Mouse (Mus musculus): ENCODE data around the gene Igdcc3.
A peak's percentile ranks its signal among the peaks of the same experiment; 100 is the strongest.

Igdcc3 gene

DNA sequence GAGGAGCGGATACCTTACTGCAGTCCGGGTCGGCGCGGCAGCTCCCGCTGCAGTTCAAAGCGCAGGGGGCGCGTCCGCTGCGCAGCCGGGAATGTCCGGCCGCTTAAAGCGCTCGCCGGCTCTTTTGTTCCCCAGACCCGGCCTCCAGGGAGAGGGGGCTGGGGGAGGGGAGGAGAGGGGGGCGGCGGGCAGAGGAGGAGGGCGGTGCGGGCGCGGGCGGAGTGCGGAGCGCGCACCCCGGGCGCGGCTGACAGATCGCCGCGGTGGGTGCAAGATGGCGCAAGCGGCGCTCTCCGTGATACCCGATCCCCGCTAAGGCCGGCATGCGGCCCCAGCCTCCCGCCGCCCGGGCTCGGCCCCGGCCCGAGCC, at the start of gene Igdcc3:
Igdcc3 (plus strand) TSS at position 254 of the 370 bp plus-strand sequence.
- DNase-seq (ENCODE audit: low read depth, low spot score): peak; percentile 42

DNA sequence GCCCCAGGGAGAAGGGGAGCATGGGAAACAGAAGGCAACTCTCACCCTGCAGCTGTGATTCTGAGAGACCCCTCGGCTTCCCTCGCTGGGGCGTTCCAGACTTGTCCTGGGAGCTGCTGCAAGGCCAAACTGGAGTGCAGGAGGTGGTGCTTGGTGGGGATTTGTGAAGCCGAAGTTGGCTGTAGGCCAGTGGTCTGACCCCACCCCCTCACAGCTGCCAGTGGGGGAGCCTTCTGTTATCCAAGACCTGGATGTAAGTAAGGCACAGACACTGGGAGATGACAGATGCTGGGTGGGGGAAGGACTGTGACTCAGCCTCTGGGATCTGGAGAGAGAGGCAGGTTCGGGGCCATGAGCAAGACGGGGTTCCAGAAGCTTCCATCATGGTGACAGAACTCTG, 46.8 kb upstream of the Igdcc3 start:
- peak; percentile 49 for DNase-seq (ENCODE audit: low read depth, low spot score)

DNA sequence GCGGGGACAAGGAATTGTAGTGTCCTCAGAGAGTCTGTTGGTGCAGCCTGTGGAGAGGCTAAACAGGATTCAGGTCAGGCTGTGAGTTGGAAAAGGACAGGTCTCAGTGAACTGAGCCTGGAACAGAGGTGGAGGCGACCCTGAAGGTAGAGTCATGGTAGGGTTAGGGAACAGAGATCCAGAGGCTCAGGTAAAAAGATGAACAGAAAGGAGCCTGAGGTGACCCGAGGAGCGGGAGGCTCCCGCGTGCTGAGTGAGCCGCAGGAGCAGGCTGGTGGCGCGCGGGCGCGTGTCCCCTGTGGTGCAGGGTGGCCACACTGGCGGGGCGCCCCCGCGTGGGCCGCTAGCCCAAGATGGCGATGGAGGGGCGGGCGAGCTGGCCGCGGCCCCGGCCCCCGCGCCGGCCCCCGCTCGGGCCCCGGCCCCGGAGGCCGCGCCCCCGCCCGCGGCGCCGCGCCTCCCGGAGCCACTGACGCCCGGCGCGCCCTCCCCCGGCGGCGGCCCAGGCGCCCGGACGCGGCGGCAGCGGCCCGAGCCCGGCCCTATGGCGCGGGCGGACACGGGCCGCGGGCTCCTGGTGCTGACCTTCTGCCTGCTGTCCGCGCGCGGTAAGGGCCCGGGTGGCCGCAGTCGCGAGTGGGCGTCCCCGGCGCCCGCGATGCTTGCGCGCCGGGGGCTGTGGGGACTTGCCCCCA, 39.9 kb upstream of the Igdcc3 start, which contains the start of gene Igdcc4:
Igdcc4 (plus strand) TSS at position 496 of the 695 bp plus-strand sequence.
- DNase-seq (ENCODE audit: low read depth, low spot score): no peak

DNA sequence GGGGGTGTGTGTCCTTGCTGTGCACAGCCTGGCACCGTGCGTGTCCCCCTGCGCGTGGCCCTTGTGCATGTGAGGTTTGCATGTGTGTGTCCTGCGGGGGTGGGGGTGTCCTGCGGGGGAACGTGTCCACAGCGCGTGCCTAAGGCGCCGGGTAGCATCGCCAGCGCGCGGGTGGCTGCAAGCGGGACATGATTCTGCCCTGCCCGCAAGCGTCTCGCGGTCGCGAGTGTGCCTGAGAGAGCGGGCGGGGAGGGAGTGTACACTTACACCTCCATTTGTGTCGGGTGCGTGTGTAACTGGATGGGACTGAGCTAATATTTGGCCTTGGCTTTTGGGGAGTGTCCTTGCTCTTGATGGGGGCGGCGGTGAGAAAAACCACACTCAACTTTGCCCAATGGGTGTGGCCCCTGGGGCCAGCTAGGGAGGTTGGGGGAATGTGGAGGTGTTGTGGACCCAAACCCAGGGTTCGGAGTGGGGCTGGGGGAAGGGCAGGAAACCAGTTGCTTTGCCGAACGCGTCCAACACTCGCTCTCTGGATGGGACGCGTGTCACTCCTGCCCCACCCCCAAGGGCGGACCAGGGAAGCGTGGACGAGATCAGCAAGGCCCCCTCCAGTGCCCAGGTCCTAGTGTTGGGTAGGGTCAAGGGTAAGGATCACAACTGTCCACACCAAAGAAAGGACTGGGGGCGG, 39.2 kb upstream of the Igdcc3 start:
- DNase-seq (ENCODE audit: low read depth, low spot score): no peak

DNA sequence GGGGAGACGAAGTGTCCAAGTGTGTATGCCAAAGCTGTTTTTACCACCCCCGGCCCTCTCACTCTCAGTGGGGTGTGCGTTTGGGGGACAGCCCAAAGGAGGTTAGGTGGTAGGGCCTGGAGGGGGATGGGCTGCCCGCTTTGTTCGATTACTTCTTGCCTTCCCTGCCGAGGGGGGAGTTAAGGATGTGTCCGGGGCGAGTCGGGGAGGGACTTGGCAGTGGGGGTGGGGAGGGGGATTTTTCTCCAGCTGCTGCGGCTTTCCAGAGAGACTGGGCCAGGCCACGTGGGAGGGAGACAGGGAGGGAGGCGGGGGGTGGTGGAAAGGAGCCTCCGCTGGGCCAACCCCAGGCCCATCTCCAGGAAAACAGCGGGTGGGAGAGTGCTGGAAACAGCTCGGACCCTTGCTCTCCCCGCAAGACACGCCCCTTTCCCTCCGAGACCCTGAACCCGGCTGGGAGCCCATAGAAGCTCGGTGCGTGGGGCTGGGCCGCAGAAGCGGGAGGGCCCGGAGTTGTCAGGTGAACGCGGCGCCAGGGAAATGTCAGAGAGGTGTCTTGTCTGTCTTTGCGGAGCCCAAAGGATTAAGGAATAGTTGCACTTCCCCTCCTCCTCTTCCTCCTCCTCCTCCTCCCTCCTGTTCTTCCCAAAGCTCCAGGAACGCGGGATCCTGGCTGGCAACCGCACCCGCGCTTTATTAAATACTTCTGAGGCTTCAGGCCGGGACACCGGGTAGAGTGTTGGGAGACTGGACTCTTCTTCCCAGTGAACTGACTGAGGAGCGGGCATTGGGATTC, 38.4 kb upstream of the Igdcc3 start:
- DNase-seq (ENCODE audit: low read depth, low spot score): no peak

DNA sequence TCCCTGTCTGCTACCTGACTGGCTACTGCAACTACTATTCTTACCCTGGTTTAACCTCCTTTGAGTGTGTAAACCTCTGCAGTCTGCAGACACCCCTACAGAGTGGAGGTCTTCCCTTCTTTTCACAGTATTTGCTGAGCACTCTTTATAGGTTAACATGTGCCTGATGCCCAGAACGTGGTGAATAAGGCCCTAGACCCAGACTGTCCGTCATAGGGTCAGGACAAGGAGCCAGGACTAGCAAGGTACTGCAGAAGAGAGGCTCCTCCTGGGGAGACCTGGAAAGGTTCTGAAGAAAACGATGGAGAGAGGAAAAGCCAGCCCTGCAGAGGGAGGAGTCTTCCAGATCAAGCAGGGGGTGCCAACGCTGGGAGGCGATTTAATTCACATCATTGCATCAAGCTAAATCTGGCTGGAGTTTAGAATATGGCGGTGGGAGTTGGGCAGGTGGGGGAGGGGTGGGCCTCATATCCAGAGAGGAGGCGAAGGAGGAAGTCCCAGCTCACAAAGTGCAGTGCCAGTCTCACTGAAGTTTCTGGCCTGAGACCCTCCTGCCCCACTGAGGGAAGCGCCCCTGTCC, 37.7 kb upstream of the Igdcc3 start:
- no peak for DNase-seq (ENCODE audit: low read depth, low spot score)

DNA sequence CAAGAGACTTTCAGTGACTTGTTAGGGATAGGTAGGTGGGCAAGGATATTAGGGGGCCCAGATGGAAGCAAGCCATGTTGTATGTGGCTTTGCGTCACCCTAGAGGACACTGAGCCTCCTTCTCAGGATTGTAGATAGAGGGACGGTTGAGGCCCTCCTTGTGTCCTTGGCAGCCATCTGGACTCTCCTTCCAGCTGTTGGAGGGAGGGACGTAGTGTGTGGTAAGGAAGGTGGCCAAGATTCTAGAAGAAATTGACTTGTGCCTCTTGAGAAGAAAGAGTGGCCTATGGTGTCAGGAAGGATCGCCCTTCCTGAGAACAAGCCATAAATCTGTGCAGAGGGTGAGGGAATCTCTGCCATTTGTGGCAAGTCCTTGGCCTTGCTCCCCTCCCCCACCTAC, 34.2 kb upstream of the Igdcc3 start:
- DNase-seq (ENCODE audit: low read depth, low spot score): no peak

DNA sequence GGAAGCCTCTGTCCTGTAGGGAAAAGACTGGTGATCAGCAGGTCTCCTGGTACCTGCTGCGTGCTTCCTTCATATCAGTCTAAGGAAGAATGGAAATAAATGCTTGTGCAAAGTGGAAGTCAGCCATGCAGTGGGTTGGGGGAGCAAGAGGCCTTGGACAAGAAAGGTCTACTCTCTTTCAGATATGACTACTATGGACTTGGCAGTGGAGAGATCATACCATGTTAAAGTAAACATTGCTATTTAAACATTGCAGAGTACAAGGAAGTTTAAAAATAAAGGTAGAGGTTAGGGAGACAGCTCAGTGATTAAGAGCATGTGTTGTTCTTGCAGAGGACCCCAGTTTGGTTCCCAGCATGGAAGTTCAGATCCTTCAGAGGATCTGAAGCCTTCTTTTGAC, 33.1 kb upstream of the Igdcc3 start:
- DNase-seq (ENCODE audit: low read depth, low spot score): no peak

DNA sequence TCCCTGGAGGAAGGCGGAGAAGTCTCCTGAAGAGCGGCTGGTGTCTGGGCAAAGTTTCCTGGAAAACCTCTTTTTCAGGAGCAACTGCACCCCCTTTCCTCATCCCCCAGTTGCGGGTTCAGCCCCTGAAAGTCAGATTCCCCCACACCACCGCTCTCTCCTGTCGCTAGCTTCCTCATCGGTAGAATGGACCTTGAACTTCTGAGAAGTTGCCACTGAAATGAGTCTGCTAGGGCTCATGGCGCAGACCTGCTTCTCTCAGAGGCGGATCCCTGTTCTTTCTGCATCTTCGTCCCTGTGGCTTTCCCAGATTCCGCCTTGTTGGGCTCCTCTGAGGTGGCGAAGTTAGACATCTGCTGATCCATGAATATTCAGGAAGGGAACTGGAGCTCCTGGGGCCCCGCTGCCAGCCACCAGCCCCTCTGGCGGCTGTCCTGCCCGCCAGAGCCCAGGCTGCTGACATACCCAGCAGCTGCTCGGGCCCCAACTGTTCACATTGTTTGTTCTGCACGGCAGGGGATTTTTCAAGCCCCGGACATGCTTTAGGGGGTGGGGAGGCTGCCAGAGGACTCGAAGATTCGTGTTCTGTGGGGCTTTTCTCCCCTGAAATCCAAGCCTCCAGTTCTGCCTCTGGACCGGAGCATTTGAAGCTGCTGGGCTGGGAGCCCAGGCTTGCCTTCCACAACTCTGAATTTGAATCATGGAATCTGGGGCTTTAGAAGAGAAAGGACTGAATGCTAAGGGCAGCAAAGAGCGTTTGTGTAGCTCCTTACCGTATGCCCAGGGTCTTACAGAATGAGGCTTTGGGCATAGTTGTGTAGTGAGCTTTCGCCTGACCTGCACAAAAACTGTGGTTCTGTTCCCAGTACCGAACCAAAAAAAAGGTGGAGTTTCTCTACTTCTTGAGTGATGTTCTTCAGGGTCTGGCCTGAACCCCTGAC, 31.6 kb upstream of the Igdcc3 start:
- DNase-seq (ENCODE audit: low read depth, low spot score): no peak

DNA sequence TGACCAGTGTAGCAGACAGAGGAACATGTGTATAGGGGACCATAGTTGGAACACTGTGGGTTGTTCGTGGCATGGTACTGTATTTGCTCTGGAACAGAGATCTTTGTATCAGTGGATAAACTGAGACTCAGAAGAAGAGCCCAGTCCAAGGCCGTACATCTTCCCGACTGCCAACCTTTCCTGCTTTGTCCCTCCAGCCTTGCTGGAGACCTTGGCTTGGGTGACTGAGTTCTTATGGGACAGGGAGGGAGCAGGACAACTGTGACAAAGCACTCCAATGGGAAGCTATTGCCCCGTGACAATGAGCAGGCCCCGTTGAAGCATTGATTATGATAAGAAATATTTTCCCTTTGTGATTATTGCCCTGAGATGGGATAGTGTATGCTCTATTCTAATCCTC, 29.3 kb upstream of the Igdcc3 start:
- no peak for DNase-seq (ENCODE audit: low read depth, low spot score)

DNA sequence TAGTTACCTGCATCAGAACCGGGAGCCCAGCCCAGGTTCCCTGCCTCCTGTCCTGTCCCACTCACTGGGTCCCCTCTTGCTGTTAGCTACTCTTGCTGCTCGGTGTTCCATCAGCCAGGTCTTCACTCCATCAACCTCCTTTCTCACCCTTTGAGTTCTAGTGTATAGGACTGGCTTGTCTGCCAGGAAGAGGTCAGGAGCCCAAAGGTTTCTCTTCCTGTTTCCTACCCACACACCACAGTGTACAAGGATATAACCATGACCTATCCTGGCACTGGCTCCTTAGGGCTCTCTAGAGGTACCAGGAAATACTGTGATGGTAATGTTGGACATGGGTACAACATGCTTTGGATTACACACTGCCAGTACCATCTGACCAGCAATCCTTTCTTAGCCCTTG, 27.3 kb upstream of the Igdcc3 start:
- no peak for DNase-seq (ENCODE audit: low read depth, low spot score)

DNA sequence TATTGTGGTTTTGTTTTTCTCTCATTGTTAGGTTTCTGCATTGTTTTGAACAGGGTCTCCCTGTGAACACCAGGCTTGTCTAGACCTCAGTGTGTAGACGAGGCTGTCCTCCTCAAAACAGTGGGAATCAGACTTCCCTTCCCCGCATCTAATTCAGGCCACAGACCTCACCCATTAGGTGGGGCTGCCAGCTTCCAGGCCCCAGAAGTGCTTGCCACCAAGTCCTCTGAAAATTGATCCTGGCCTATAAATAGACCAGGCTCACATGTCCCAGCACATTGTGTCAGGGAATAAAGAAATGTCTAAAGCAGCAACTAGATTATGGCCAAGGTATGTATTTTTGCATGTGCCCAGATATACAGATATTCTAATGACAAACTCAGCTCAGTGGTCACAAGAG, 25.1 kb upstream of the Igdcc3 start:
- DNase-seq (ENCODE audit: low read depth, low spot score): no peak

DNA sequence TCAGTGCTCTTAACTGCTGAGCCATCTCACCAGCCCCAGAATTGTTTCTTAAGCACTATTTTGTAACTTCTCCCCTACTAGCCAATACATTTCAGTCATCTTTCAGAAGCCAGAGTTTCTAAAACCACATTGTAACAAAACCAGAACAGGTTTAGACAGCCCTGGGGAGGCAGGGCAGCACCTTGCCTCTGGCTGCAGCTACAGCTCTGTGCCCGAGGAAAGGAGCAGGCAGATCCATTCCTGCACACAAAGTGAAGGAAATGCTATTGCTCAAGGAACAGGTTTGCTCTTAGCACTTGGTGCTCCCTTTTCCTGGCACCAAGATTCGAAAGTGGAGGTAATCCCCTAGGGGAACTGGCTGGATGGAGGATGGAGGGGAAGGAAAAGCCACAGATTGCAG, 23.5 kb upstream of the Igdcc3 start:
- no peak for DNase-seq (ENCODE audit: low read depth, low spot score)

DNA sequence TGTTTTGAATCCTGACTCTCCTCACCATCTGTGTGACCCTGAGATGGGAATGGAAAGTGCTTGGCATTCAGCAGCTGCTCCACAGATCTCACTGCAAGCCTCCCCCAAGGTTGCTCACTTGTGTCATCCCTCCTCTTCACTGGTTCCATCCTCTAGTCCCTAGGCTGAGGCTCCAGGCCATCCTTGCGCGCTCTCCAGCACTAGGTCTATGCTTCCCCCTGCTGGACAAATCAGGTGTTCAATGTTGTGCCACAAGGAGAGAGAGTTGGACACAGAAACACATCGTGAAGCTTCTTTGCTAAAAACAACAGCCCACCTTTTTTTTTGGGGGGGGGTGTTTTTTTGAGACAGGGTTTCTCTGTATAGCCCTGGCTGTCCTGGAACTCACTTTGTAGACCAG, 20.1 kb upstream of the Igdcc3 start:
- DNase-seq (ENCODE audit: low read depth, low spot score): no peak

DNA sequence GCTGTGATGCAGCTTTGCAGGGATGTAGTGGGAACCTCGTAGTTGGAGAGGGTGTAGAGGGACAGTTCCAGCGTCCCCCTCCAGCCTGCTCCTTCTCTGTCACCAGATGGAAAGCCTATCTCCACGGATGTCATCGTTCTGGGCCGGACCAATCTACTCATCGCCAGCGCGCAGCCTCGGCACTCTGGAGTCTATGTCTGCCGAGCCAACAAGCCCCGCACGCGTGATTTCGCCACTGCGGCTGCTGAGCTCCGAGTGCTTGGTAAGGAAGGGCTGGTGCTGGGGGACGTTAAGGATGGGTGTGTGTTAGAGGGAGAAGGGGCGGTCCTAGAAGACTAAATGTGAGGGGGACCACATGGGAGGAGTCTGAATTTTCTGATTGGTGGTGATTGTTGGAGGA, 18.4 kb upstream of the Igdcc3 start:
- no peak for DNase-seq (ENCODE audit: low read depth, low spot score)

DNA sequence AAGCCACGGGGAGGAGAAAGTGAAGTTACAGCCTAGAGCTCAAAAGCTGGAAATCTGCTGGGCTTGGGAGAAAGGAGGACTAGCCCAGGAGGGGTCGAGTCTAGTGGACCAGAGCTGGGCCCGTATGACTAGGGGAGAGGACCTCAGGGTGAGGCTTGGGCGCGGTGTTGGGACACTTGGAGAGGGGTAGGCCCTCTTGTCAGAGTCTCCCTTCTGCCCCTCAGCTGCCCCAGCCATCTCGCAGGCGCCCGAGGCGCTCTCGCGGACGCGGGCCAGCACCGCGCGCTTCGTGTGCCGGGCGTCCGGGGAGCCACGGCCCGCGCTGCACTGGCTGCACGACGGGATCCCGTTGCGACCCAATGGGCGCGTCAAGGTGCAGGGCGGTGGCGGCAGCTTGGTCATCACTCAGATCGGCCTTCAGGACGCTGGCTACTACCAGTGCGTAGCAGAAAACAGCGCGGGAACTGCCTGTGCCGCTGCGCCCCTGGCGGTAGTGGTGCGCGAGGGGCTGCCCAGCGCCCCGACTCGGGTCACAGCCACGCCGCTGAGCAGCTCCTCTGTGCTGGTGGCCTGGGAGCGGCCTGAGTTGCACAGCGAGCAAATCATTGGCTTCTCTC, 17.3 kb upstream of the Igdcc3 start:
- no peak for DNase-seq (ENCODE audit: low read depth, low spot score)

DNA sequence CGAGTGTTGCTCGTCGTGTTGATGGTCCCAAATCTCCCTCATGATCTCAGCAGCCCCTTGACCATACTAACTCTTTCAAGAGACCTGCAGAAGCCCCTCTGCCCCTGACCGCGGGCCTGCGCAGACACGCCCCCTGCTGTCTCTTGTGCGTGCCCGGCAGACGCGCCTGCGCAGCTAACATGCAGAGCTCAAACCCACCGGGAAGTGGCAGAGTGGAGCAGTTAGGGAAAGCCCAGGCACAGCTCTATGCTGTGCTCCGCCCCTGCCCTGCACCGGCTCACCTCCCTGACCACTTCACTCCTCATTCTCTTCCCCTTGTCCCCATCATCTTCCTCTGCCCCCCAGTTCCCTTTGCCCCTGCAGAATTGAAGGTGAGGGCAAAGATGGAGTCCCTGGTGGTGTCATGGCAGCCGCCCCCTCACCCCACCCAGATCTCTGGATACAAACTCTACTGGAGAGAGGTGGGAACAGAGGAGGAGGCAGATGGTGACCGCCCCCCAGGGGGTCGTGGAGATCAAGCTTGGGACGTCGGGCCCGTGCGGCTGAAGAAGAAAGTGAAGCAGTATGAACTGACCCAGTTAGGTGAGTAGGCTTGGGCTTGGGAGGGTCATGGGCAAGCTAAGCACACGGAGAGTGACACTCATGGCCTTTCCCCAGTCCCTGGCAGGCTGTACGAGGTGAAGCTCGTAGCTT, 12.7 kb upstream of the Igdcc3 start:
- DNase-seq (ENCODE audit: low read depth, low spot score): peak; percentile 62

DNA sequence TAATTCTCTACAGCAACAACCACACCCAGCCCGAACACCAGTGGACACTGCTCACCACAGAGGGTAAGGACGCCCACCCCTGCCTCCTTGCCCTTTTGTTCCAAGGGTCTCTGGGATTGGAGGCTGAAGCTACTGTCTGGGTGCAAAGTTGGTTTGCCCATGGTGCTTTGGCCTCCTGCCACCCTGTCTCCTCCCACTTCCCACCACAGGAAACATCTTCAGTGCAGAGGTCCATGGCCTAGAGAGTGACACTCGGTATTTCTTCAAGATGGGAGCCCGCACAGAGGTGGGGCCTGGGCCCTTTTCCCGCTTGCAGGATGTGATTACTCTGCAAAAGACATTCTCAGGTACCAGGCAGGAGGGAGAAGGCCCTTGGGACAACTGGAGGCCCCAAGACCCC, 9.3 kb upstream of the Igdcc3 start:
- DNase-seq (ENCODE audit: low read depth, low spot score): no peak

DNA sequence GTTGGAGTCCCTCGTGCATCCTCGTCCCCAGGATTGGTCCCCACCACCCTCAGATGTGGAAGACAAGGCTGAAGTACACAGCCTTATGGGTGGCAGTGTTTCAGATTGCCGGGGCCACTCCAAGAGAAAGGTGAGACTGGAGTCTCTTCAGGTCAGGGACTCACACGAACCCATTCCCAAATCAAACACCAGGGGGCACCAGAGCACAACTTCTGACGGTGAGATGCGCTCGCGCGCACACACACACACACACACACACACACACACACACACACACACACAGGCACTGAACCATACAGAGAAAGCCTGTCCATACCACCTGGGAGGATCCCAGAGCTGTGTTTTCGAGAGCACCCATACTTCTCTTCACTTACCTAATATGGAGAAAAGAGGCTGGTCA, 7.2 kb upstream of the Igdcc3 start:
- peak; percentile 56 for DNase-seq (ENCODE audit: low read depth, low spot score)

DNA sequence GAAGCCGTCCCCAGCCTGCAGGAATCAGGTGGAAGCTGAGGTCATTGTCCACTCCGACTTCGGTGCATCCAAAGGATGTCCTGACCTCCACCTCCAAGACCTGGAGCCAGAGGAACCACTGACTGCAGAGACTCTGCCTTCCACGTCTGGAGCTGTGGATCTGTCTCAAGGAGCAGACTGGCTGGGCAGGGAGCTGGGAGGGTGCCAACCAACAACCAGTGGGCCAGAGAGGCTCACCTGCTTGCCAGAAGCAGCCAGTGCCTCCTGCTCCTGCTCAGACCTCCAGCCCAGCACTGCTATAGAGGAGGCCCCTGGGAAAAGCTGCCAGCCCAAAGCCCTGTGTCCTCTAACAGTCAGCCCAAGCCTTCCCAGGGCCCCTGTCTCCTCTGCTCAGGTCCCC, 5.9 kb upstream of the Igdcc3 start:
- DNase-seq (ENCODE audit: low read depth, low spot score): no peak
